Mouse (Mus musculus) cerebellum, adult 8-10 months (tissue): ENCODE data around the gene Rsl24d1.
A peak's percentile ranks its signal among the peaks of the same experiment; 100 is the strongest.
"Not testable (repeated sequence)": the region's sequence is repeated elsewhere in the genome, so short reads cannot be mapped to it uniquely, and the experiment has no call there.

Experiments used
- DNase-seq: peaks from one replicate; pipeline ENCODE4 v3.0.0; 2022

Gene Rsl24d1

DNA sequence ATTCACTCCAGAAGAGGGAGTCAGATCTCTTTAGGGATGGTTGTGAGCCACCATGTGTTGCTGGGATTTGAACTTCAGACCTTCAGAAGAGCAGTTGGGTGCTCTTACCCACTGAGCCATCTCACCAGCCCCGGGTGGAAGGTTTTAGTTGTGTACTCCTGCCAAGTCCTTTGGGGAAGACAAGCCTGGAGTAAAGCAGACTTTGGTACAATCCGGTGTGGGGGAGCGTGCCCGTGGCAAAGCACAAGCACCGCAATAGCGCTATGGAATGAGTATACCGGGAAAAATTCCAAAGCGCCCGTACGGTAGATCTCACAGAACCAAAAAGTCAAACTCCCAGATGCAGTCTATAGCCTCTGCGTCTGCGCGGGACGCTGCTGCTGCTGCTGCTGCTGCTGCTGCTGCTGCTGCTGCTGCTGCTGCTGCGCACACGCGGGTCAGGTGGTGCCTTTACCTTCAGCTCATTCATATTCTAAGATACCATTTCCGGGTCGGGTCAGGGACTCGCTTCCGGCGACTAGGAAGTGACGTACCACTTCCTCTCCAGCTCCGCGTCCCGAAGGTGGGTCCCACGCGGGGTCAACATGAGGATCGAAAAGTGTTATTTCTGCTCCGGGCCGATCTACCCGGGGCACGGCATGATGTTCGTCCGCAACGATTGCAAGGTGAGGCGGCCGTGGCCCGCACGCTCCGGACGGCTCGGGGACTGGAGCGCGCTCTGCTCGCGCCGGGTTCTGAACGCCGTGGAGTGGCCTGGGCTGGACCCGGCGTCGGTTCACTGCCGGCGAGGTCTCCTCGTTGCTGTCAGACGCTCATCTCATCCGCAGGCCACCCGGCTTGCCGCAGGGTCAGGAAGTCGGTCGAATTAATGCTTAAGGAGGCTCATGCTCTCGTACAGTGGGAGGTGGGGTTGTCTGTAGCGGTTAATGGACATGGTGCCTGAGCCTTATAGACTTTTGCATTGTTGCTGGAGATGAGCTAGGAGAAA lies at the start of gene Rsl24d1:
Gene Rsl24d1, plus strand, starts transcription at position 508 of the 988 bp plus-strand sequence.
- DNase-seq: peak; percentile 79

DNA sequence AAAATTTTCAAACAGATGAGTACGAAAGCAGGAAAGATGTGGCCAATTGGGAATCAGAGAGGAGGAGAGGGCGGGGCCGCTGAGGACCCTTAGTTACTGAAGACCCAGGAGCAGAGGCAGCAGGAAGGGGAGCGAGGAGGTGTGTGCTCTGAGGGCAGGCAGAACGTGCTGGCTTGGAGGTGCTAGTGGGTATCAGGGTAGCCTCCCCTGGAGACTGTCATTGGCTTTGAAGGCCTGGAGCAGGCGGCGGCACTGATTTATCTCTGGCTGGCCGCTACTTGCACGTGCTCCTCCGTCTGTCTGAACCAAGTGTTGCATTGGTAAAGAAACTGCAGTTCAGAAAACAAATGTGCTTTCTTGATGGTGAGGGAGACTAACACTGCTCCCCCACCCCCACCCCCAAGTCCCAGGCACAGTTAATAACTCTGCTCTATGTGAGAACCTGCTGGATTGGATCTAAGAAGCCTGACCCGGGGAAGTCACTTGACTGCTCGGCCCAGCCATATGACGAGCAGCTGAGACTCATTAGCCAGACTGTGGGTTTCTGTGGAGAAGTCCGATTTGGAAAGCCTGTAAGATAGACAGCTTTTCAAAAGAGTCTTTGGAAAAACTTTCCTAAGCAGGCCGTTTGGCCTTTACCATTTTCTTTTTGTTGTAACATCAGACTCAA lies 49.5 kb upstream of the Rsl24d1 start:
- DNase-seq: no peak

DNA sequence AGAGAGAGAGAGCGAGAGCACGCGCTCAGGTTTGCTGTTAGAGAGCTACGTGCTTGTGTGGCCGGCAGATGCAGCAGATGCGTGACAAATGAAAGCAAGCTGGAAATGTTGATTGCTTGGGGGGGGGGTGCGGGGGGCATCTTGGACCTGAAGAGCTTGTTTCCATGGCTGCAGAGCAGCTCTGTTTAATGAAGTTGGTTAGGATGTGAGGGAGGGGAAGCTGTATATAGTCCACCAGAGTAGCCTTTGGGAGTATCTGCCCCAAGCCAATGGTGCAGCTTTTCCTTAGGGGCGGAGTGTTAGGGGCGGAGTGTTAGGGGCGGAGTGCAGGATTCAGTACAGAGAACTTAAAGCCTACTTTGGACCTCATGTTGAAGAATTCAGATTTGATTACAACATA lies 46.1 kb upstream of the Rsl24d1 start:
- no peak for DNase-seq

DNA sequence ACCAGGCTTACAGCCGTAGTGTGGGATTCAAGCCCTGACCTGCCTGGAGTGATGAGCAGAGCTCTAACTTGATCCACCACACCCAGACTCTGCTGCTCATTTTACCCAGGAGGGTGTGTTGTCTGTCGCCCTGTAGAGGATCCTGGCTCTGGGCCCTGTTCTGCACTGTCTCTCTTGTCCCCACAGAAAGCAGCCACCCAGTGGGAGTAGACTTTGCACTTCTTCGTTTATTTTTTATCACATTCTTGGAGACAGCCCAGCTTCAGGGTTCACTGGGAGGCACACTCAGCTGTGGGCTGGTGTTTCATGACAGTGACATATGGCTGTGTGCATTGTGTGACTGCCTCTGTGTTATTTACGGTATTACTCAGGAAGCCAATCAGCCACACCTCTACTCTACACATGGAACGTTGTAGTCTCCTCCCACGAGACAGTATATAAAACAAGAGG lies 45.0 kb upstream of the Rsl24d1 start:
- no peak for DNase-seq

DNA sequence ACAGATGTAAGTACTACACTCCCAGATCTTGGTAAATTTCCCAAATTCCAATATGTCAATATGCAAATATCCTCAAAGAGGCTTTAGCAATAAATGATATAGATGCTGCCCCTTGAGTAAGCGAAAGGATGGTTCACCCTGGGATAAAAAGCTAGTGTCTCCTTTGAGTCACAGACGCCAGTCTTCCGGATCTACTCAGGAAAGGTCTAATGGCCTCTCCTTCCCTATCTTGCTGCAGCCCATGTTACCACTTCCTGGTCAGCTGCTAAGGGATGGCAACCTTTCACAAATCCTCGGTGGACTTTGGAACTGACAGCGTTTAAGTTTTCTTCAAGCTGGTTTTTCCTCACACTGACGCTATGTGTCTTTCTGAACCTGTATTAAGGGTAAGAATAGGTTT lies 44.5 kb upstream of the Rsl24d1 start:
- no peak for DNase-seq

DNA sequence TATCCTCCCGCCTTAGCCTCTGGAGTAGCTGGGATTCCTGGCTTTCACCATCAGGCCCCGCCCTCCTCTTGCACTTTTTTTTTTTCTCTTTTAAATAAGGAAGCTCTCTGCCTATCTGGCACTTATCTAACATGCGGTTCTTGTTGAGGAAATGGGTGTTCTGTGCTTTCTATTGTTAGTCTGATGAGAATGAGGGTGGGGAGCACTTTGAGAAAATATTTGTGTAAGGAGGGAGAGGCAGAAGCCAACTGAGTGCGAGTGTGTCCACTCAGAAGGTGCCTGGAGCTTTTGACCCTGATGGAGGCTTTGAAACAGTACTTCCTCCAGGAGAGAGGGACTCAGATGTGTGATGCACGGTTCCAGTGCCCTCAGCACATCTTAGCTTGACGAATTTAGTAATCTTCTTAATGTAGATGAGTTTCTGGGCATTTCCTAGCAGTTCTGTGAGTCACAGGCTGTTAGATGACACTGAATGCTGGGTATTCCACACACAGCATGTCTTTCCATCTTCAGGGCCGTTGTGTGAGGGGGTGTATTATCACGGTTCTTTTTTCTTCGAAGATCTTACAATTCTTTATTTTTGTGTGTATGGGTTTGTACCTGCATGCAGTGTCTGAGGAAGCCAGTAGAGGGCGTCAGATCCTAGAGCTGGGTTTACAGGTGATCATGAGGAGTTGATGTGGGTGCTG lies 42.1 kb upstream of the Rsl24d1 start:
- no peak for DNase-seq

DNA sequence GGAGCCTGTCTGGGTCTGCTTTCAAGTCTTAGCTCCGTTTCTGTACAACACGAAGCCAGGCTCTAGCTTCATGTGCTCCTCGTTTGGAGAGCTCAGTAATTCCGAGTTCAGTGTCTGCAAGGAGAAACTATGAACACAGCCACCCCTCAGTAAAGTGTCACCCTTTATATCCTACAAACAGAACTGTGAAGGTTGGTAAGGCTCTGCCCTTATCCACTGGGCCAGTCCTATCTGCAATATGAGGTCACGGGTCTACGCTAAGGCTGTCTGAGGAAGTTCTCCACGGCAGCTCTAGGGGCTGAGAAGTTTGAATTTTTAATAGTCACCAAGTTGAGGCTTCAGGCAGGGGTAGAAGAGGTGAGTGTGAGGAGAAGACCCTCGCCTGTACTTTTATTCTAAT lies 40.8 kb upstream of the Rsl24d1 start:
- DNase-seq: no peak

DNA sequence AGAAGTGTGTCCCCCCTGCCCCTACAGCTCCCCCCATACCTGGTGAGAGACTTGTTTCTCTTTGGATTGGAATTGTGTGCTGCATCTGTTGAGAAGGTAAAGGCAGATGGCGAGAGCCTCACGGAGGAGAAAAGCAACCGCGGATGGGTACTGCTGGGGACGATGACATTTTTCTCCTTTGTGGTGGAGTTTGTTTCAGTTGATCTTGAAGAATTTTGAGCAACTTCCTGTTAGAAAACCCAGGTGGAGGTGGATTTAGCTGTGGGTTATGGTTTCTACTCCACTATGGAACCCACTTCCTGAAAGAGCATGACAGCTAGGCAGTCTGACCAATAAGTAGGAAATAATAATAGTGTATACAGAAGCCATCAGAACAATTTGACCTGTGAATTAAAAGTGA lies 40.1 kb upstream of the Rsl24d1 start:
- DNase-seq: no peak

DNA sequence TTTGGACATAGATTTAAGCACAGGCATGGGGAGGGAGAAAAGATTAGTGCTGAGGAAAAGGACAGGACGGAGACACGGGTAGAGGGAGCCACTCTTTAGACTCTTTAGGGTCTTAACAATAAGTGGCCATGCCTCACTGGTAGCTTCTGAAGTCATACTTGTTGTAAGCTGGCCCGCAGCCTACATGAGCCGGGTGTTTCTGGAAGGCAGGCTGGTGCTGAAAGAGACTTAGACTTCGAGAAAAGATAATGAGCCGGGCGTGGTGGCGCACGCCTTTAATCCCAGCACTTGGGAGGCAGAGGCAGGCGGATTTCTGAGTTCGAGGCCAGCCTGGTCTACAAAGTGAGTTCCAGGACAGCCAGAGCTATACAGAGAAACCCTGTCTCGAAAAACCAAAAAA lies 33.9 kb upstream of the Rsl24d1 start:
- not testable (repeated sequence) for DNase-seq

DNA sequence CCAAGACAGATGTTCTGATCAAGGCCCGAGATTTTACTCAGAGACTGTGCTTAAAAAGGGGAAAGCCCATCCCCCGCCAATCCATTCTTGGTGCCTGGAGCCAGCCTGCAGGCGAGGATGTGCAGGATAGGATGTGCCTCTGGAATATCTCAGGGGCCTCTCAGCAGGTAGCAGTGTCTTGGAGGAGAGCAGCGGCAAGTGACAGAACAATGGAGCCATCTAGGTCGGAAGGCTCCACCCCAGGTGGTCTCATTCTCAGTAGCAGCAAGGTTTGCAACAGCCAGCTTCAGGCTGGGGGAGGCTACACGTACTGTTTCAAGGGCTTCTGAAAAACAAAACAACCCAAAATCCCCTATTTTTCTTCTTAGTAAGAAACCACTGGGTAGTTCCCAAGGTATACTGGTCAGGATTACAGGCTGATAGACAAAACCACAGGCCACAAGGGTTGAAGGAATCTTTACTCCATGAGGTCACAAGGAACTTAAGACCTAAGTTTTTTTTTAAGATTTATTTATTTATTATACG lies 33.4 kb upstream of the Rsl24d1 start:
- DNase-seq: no peak

DNA sequence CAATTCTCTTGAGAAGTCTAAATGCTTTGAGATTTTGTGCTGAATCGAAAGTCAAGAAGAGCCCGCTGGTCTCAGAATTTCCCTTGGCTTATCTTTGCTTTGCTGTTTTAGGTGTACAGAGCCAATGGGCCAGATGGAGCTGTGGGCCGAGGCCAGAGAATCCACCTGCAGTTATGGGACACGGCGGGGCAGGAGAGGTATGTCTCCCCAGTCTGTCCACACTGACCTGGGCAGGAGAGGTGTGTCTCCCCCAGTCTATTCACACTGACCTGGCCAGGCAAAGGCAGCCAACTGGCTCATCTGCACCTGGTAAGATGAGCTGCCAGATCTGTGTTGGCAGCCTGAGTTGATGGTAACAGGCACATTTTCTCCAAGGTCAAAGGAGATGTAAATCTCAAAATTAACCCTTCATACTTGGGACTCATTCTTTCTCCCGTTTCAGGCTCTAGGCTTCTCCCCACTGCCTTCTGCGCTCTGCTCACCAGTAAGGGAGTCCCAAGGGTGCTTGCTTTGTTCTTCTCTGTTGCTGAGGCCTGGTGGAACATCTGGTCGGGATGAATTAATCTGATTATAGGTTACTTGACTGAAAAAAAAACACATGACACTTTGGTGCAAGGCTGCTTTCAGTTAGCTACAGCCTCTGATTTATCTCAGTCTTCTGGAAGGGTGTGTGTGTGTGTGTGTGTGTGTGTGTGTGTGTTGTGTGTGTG lies 30.8 kb upstream of the Rsl24d1 start:
- DNase-seq: peak; percentile 79

DNA sequence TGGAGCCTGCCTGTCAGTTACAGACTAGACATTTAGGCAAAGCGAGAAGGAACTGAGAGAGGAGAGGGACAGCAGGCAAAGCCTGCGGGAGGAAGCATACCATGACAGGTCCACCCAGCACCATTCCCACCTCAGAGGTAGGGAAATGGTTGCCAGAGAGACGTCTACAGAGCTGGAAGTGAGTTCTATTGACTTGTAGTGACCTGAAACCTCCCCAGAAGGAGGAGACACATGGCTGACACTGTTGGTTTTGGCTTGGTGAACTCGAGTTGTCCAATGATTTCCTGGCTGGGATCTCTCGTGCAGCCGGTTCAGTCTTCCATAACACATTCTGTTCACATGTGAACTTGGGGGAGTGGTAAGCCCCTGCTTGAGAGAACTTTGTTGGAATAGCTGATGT lies 29.3 kb upstream of the Rsl24d1 start:
- DNase-seq: no peak

DNA sequence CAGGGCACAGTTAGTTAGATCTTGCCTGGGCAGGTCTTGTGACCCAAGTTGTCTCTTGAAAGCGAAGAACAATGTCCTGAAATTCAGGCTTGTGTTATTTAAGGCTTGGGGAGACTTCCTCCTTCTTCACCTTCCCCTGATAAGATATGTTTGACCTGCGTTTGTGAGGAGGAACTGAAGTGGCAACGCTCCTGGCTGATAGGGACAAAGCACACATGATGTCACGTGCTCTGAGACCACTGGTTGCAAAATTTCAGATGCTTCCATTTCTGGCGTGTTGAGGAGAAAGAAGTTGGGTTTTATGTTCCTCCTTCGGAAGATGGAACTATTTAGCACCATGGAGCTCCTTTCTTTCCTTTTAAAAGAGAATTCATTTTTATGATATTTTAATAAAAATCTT lies 27.4 kb upstream of the Rsl24d1 start:
- DNase-seq: no peak

DNA sequence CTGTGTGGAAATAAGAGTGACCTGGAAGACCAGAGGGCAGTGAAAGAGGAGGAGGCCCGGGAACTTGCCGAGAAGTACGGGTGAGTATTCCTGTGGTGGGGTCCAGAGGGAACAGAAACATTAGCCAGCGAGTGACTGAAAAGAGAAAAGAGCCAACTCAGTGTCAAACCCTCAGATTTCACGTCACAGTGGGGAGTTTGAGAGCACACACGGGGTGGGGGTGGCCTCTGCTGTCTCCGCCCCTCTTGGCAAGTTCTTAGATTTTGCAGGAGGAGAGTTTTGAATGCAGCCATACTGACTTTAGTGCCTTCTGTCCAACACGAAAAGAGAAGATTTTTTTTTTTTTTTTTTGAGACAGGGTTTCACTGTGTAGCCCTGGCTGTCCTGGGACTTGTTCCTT lies 26.1 kb upstream of the Rsl24d1 start:
- DNase-seq: no peak

DNA sequence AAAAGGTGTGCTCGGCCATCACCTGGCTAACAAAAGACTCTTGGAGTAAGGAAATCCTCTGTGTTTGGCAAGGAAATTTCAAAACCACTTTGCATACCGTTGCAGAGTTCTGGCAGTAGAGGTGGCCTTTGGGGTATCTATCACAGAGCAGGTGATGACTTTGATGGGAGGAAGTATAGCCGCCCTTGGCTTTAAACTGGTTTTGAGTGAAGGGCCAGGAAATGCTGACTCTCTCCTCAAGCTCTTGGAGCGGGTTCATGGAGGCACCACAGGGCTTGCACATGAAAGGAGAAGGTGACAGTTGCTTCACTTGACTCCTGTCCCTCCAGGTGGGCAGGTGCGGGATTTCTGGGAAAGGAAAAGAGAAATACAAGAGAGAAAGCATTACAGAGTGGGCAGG lies 25.6 kb upstream of the Rsl24d1 start:
- no peak for DNase-seq

DNA sequence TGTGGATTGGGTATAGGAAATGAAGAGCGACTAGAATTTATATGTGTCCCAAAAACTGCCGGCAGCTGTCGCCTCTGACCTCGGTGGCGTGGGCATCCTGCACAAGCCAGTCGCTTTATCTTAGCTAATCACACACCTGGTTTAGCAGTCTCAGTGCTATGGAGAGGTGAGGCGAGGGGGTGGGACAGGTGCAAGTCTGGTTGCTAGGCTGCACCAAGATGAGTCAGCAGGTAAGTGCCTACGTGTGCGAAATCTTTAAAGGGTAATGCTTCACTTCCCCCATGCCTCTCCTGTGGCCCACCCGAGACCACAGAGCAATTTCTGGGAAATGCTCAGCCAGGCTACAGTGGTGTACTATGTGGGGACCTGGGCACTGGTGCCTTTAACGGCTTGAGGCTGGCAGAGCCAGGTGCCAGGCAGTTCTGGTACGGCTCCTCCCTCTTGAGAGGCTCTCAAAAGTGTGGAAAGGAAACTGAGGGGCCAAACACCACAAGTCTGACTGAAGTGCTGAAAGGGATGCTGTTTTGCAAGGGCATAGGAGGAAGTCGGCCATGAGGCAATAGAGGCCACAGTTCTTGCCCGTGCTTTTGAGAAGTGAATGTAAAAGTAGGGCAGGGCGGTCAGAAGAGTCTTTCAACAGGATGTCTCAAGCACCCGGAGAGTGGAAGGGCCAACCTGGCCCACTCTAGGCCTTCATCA lies 23.9 kb upstream of the Rsl24d1 start:
- DNase-seq: no peak

DNA sequence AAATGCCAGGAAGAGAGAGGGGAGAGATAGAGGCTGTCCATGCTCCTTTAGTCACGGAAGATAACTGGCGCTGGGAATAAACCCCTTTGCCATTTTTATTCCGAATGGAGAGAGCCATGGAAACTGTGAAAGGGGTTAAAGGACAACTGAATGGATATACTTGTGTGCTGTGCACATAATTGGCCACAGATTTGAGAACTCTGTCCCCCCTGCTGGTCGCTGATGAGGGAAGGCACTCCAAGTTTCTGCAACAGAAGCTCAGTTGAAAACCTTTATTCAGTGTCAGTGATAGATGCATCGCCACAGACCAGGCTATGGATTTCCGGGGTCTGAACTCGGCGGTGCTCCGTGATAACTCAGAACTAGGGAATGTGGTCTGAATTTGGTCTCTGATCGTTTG lies 23.1 kb upstream of the Rsl24d1 start:
- no peak for DNase-seq

DNA sequence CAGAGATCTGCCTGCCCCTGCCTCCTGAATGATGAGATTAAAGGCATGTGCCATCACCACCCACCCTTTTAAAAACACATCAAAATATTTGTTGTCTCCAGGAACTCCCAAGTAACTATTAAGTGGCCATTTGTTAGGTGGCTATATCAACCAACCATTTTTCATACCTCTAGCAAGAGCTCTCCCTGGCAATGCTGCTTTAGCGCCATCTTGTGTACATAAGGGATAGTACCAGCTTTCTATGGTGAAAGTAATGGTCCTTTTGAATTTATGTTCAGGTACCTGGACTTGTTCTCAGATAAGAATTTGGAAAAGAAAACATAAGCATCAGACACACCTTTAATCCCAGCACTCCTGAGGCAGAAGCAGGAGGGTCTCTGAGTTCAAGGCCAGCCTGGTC lies 21.5 kb upstream of the Rsl24d1 start:
- DNase-seq: peak; percentile 49

DNA sequence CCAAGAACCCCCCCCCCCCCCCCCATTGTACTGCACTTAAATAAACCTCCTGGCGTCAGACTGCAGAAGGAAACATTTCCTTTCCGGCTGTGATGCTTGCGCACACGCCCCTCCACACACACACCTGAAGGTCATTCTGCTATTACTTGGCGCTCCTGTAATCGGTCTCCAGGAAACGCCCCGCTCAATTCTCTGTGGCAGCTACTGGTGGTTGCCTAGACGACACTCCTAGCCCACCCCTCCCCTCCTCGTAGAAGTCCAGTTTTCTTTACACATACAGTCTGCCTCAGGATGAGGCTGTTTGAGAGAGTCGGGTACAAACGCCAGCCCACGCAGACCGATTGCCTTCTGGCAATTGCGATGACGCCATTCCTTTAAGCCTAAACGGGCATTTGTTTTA lies 18.6 kb upstream of the Rsl24d1 start:
- DNase-seq: no peak

DNA sequence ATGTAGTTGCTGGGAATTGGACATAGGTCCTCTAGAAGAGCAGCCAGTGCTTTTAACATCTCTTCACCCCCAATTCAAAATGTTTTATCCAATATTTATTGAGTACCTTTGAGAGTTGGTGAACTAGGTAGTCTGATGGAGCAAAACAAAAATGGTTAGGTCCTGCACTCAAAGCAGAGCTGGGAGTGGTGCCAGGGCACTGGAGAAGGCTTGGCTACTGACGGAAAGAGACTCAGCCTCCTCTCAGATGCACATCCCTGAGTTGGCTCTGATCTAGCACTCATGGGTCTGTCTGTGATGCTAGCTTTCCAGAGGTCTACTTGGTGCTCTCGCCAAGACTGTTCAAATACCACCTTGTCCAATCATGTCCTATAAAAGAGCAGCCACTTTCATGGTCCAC lies 15.3 kb upstream of the Rsl24d1 start:
- no peak for DNase-seq

DNA sequence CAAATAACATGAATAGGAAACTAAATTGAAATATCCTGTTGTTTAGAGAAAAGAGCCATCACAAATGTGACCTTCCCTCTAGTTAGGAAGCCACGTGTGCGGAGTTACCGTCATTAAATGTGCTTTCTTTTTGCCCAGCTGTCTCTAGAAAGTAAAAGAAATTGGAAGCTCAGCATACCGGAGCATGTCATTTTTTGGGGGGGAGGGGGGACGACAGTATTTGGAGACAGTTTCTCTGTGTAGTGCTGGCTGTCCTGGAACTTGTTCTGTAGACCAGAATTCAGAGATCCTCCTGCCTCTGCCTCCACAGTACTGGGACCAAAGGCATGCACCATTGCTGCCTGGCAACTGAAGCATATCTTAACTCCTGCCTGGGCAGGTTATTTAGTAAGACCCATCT lies 11.7 kb upstream of the Rsl24d1 start, which contains the start of gene Khdc3:
Gene Khdc3, plus strand, starts transcription at position 301 of the 400 bp plus-strand sequence.
- DNase-seq: no peak

DNA sequence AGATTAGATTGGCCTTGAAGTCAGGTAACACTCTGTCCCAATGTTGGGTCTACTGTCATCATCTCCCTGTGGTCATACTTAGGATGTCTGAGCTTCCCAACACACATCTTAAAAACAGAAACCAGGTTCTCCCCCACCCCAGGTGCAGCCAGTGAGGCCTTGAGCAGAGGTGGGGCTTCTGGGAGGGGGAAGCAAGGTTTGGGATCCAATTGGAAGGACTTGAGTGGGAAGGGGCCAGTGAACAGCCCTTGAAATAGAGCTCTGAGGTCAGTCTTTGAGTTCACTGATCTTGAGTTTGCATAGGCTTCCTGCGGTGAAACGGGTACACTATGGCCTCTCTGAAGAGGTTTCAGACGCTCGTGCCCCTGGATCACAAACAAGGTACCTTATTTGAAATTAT lies 11.0 kb upstream of the Rsl24d1 start, which contains the start of gene Gm20509:
Gene Gm20509, plus strand, starts transcription at position 290 of the 400 bp plus-strand sequence.
- no peak for DNase-seq
